Mouse (Mus musculus) G1E (cell line): ENCODE data around the gene Actl6b. TPM values are rescaled to one million over a fixed set of nuclear protein-coding genes. Genes with fewer than 3 reads are reported as not detected.

Experiments used
- ATAC-seq: 2 replicates; pipeline ENCODE4 v1.8.0; 2016; ENCODE audit warnings: mild to moderate bottlenecking; ENCODE audit not compliant: insufficient number of reproducible peaks, poor library complexity, low FRiP score, severe bottlenecking; ENCODE audit errors: extremely low read depth
- DNase-seq: peaks from one replicate; pipeline ENCODE4 v3.0.0; 2012; ENCODE audit warnings: low spot score
- H3K27me3 ChIP-seq: 2 replicates; pipeline ENCODE4 v1.6.1; 2012; ENCODE audit warnings: mild to moderate bottlenecking, low read length, inconsistent platforms; ENCODE audit not compliant: insufficient read depth
- H3K36me3 ChIP-seq: replicated peaks from 2 replicates; pipeline ENCODE3; 2012; ENCODE audit warnings: mild to moderate bottlenecking, inconsistent platforms
- H3K4me1 ChIP-seq: 2 replicates; pipeline ENCODE4 v1.6.1; 2012; ENCODE audit warnings: low read depth, low read length, inconsistent platforms, mixed read lengths; ENCODE audit not compliant: insufficient read depth
- H3K4me3 ChIP-seq: 2 replicates; pipeline ENCODE4 v1.5.1; 2012; ENCODE audit warnings: low read depth, mild to moderate bottlenecking, inconsistent platforms, low read length, moderate library complexity, mixed read lengths
- H3K9me3 ChIP-seq: replicated peaks from 2 replicates; pipeline ENCODE4 v1.6.1; 2012; ENCODE audit warnings: inconsistent platforms
- CTCF ChIP-seq: IDR thresholded peaks from 2 replicates; pipeline ENCODE4 v1.5.1; 2012; ENCODE audit warnings: low read depth, low read length, inconsistent platforms, mixed read lengths
- GATA1 ChIP-seq: IDR thresholded peaks from 2 replicates; pipeline ENCODE4 v1.6.1; 2012; ENCODE audit warnings: borderline replicate concordance, low read length, inconsistent platforms, mixed read lengths
- GATA2 ChIP-seq: IDR thresholded peaks from 2 replicates; pipeline ENCODE4 v1.6.1; 2012; ENCODE audit warnings: low read depth, low read length, inconsistent platforms, borderline replicate concordance
- POLR2AphosphoS5 ChIP-seq: IDR thresholded peaks from 2 replicates; pipeline ENCODE4 v1.6.1; 2012; ENCODE audit warnings: low read depth, low read length, inconsistent platforms; ENCODE audit not compliant: insufficient replicate concordance
- TAL1 ChIP-seq: conservative IDR thresholded peaks from 2 replicates; pipeline ENCODE4 v1.6.1; 2012; ENCODE audit warnings: low read depth, low read length, inconsistent platforms, mixed read lengths
- polyA plus RNA-seq: library from polyadenylated mRNA; stranded (reverse); fragments of >175 nt; gene quantifications from 2 replicates; pipeline ENCODE4 v1.2.3, GENCODE M21; 2012
- total RNA-seq, 2 experiments: library from RNA; stranded (forward) in 1 of 2; stranded (reverse) in 1 of 2; fragments of 200-1000 nt in 1 of 2; fragments of >200 nt in 1 of 2; fragmentation: Nextera tagmentation in 1 of 2; gene quantifications; 2 replicates each; pipeline ENCODE4 v1.2.3; 2014 to 2017

The Actl6b gene
- total and polyA plus RNA-seq, 3 experiments: 0.11 TPM; not detected in 2

DNA sequence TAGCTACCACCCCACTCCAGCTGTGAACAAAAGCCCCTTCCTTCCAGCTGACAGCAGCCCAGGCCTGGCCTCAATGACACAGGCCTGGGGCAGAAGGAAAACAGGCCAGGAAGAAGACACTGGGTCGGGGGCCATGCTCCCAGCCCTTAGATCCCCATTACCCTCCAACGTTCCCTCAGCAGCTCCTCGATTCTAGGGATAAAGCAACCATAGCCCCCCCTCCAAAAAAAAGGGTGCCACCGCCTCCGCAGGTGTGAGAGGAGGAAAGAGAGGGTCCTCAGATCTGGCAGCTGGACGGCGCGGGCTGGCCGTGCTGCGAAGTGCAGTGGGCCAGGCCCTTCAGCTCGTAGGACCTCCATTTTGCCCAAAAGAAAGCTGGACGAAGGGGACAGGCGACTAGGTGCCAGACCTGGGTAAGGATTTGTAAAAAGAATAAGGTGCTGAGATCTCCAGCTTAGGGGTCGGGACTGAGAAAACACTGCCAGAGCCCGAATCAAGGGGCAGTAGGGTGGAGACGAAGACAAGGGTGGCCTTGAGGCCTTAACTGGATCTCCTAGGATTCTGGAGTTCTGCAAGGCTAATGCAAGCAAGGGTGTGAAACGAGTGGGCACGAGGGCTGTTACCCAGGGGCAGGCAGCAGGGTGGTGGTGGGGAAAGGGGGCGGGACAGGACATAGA lies 21.0 kb upstream of the Actl6b start:
- H3K4me1 ChIP-seq: peaks cover 78% of the 10 kb centered on the region
- DNase-seq (no peak), ATAC-seq (no peak)
- TF ChIP-seq CTCF (no peak), TAL1 (no peak), GATA1 (no peak), POLR2AphosphoS5 (no peak), GATA2 (no peak)
- H3K36me3 ChIP-seq: peaks cover 42% of the 10 kb centered on the region
- peaks cover 13% of the 10 kb centered on the region; the same call in 1 of the 2 replicates for H3K27me3 ChIP-seq
- no peaks in the 10 kb centered on the region for H3K9me3 ChIP-seq
- H3K4me3 ChIP-seq: peak overlapping the region; percentile 77

DNA sequence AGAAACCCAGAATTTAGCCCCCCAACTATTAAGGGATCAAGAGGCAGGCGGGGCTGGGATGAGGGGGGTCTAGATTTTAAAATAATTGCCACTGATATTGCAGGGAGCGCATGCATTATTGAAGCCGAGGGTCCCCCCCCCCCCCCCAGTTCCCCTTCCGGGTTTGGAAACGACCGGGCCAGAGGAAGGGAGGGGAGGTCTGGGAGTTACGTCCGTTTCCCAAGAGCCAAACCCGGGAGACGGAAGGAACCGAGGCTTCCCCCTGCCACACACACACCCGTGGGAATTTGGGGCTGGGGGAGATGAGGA lies 20.6 kb upstream of the Actl6b start:
- peaks cover 15% of the 10 kb centered on the region; the same call in 1 of the 2 replicates for H3K27me3 ChIP-seq
- no peak for ATAC-seq
- no peak for TF ChIP-seq CTCF
- TF ChIP-seq TAL1: no peak
- TF ChIP-seq POLR2AphosphoS5: no peak
- no peak for TF ChIP-seq GATA1
- no peak for TF ChIP-seq GATA2
- H3K4me3 ChIP-seq: peak overlapping the region; percentile 77
- peaks cover 78% of the 10 kb centered on the region for H3K4me1 ChIP-seq
- DNase-seq: peak; percentile 72
- peaks cover 37% of the 10 kb centered on the region for H3K36me3 ChIP-seq
- H3K9me3 ChIP-seq: no peaks in the 10 kb centered on the region

DNA sequence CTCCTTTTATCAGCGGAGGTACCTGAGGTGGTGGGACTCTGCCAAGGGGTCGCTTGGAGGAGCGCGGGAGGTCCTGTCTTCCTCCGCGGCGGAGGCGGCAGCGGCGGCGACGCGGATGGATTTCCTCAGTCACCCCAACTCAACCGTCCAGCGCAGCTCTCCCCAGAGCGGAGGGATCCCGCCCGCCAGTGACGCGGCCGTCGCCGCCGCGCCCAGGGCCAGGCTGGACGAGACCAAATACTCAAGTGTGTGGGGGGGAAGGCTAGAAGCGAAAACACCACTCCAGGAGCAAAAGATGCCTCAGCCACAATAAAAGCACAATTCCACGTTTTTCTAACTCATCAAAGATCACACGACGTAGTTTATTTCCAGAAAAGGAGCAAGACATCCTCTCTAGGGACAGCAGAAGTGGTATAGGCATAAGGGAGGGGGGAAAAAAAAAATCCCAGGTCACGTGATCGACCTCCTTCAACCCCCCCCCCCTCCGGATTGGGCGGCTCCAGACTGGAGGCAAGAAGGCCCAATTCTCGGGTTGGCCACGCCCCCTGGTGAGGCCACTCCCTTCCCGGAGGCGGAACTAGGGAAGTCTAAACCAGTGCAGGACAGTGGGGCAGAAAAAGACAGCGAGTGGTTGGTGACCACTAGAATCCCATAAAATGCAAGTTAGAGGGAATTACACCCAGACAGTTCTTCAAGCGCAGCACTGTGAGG lies 20.0 kb upstream of the Actl6b start, which contains the start of the genes Epo and Gnb2:
Epo (minus strand) TSS at position 126 of the 711 bp plus-strand sequence.
Gnb2 (minus strand) TSS at position 394 of the 711 bp plus-strand sequence.
- H3K36me3 ChIP-seq: peaks cover 32% of the 10 kb centered on the region
- ATAC-seq (peak; percentile 83), DNase-seq (peak; percentile 91)
- H3K4me1 ChIP-seq: peaks cover 76% of the 10 kb centered on the region
- no peaks in the 10 kb centered on the region for H3K9me3 ChIP-seq
- no peak for TF ChIP-seq GATA2
- no peak for TF ChIP-seq GATA1
- TF ChIP-seq POLR2AphosphoS5: no peak
- no peak for TF ChIP-seq CTCF
- TF ChIP-seq TAL1: no peak
- H3K4me3 ChIP-seq: peak within 1 kb of the TSS; percentile 77
- peaks cover 18% of the 10 kb centered on the region; the same call in 1 of the 2 replicates for H3K27me3 ChIP-seq

DNA sequence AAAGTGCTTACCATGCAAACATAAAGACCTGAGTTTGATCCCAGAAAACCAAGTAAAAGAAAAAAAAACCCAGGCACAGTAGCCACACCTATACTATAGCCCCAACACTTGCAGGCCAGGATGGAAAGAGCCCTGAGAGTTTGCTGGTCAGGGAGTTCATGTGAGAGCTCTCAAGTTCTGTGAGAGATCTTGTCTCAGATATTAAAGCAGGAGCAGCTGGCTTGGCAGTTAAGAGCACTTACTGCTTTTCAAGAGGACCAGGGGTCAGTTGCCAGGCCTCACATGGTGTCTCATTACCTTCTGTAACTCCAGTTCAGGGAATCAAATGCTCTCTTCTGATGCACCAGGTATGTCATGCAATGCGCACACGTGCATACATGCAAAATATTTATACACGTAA lies 18.6 kb upstream of the Actl6b start:
- H3K36me3 ChIP-seq: peaks cover 17% of the 10 kb centered on the region
- peaks cover 68% of the 10 kb centered on the region for H3K4me1 ChIP-seq
- DNase-seq (no peak), ATAC-seq (no peak)
- no peaks in the 10 kb centered on the region for H3K9me3 ChIP-seq
- TF ChIP-seq GATA1 (no peak), CTCF (no peak), GATA2 (no peak), POLR2AphosphoS5 (no peak), TAL1 (no peak)
- no peak overlapping the region for H3K4me3 ChIP-seq
- peaks cover 27% of the 10 kb centered on the region for H3K27me3 ChIP-seq

DNA sequence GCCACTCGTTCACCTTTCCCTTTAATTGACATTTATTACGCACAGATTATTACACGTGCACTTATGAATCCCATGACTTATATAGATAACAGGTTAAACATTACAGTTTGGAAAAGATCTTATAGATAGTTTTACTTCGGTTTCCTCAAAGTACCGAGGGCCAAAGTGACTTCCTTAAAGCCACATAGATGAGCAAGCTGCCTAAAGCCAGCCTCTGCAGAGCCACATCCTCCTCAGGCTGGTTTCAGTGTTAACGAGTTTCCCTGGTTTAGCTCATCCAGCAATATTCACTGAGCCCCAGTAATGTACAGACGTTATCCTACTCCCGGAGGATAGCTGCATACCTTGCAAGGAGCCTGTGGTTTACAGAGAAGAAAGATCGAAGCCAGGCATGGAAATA lies 18.0 kb upstream of the Actl6b start:
- Histone ChIP-seq H3K9me3 (no peaks in the 10 kb centered on the region), H3K4me3 (no peak overlapping the region)
- DNase-seq: no peak

DNA sequence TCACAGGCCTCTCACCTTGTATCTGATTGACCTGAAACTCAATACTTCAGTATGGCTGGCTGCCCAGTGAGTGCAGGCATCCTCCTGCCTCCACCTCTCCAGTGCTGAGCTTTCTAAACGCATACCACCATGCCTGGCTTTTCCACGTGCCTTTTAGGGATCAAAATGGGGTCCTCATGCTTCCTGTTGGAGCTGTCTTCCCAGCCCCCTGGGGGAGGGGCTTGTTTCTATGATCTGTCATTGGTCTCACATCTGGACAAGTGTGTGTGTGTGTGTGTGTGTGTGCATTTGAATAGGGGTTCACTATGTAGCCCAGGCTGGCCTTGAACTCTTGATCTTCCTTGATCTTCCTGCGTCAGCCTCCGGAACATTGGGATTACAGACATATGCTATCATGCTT lies 15.9 kb upstream of the Actl6b start:
- TF ChIP-seq POLR2AphosphoS5 (no peak), GATA1 (no peak), TAL1 (no peak), GATA2 (no peak), CTCF (no peak)
- H3K9me3 ChIP-seq: no peaks in the 10 kb centered on the region
- H3K4me1 ChIP-seq: peaks cover 52% of the 10 kb centered on the region
- H3K4me3 ChIP-seq: no peak overlapping the region
- no peak for DNase-seq
- no peaks in the 10 kb centered on the region for H3K36me3 ChIP-seq
- H3K27me3 ChIP-seq: peaks cover 45% of the 10 kb centered on the region
- ATAC-seq: no peak

More for the DNA sequence above, 18.0 kb upstream of the Actl6b start:
- H3K36me3 ChIP-seq: peaks cover 12% of the 10 kb centered on the region
- TF ChIP-seq TAL1: no peak
- no peak for TF ChIP-seq GATA1
- TF ChIP-seq POLR2AphosphoS5: no peak
- no peak for TF ChIP-seq GATA2
- no peak for TF ChIP-seq CTCF
- no peak for ATAC-seq
- peaks cover 66% of the 10 kb centered on the region for H3K4me1 ChIP-seq
- peaks cover 31% of the 10 kb centered on the region for H3K27me3 ChIP-seq
